Mouse (Mus musculus) c-Kit-positive CD71-negative TER-119-negative erythroid progenitor cells, embryonic 14.5 days (primary cell): ENCODE results near the gene Rhox3g.
"Not testable (repeated sequence)": the region's sequence is repeated elsewhere in the genome, so short reads cannot be mapped to it uniquely, and the experiment has no call there.

Experiments used
- DNase-seq: peaks from one replicate; pipeline ENCODE4 v3.0.0-alpha.2; 2013; ENCODE audit warnings: low read depth

Gene Rhox3g

DNA sequence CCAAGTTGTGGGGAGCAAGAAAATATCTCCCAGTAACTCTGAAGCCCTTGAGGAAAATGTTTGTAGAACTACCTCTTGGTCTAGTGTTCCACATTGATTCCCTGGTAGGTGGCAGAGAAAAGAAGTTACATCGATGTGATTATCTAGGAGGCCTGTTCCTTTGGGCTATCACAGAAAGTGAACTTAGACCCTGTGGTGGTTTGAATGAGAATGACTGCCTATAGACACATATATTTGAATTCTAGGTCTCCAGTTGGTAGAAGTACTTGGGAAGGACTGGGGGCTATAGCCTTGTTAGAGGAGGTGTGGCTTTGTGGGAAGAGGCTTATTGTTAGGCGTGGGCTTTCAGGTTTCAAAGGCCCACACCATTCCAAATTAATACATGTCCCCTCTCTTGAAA, at the start of gene Rhox3g:
TSS of gene Rhox3g (minus strand) at position 101 of the 400 bp plus-strand sequence.
- DNase-seq, result not testable (repeated sequence)

DNA sequence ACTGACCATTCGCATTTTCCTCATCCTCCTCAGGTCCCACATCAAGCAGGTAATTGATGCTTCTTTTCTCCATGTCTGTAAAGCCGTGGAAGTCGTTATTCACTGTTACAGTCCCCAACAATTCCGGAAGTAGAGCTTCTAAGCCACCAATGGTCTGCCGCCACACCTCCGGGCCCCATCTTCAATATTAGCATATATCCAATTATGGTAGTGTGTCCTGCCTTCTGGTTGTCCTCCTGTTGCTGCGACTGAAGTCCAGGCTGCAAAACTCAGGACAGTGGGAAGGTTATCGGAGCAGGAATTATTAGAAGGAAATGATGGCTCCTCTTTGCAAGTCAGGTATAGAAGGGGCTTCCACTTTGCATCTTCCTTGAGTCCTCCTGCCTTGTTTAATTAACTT, 44.8 kb upstream of the Rhox3g start, which contains the start of gene Rhox2h:
TSS of gene Rhox2h (minus strand) at position 101 of the 400 bp plus-strand sequence.
- DNase-seq, result not testable (repeated sequence)

GRCm38 (mm10) chrX:37668664-37669063, 40.3 kb upstream of the Rhox3g start, which contains the start of gene Rhox3h:
Gene Rhox3h, minus strand, starts transcription at chrX:37668764.
- not testable (repeated sequence) for DNase-seq

GRCm38 (mm10) chrX:37651227-37651626, 22.8 kb upstream of the Rhox3g start, which contains the start of gene Rhox4g:
Gene Rhox4g, minus strand, starts transcription at chrX:37651327.
- not testable (repeated sequence) for DNase-seq

GRCm38 (mm10) chrX:37643370-37643769, 15.0 kb upstream of the Rhox3g start, which contains the start of gene Rhox2g:
Gene Rhox2g, minus strand, starts transcription at chrX:37643470.
- not testable (repeated sequence) for DNase-seq

GRCm38 (mm10) chrX:37607604-37608003, 20.8 kb downstream of the Rhox3g start, which contains the start of gene Rhox4f:
Gene Rhox4f, minus strand, starts transcription at chrX:37607704.
- not testable (repeated sequence) for DNase-seq

DNA sequence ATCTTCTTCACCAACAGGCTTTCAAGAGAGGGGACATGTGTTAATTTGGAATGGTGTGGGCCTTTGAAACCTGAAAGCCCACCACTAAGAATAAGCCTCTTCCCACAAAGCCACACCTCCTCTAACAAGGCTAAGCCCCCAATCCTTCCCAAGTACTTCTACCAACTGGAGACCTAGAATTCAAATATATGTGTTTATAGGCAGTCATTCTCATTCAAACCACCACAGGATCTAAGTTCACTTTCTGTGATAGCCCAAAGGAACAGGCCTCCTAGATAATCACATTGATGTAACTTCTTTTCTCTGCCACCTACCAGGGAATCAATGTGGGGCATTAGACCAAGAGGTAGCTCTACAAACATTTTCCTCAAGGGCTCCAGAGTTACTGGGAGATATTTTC, 47.7 kb downstream of the Rhox3g start, which contains the start of gene Rhox3f:
TSS of gene Rhox3f (plus strand) at position 301 of the 400 bp plus-strand sequence.
- not testable (repeated sequence) for DNase-seq
